Mouse (Mus musculus) lung, postnatal 0 days (tissue): ENCODE results near the gene Hist1h3d.
"Not testable (repeated sequence)": the region's sequence is repeated elsewhere in the genome, so short reads cannot be mapped to it uniquely, and the experiment has no call there.

Source experiments
- CTCF ChIP-seq: IDR thresholded peaks from 2 replicates; pipeline ENCODE4 v1.5.1; 2016; ENCODE audit warnings: antibody characterized with exemption, mild to moderate bottlenecking
- EP300 ChIP-seq: IDR thresholded peaks from 2 replicates; pipeline ENCODE4 v1.6.1; 2016; ENCODE audit warnings: antibody characterized with exemption, mild to moderate bottlenecking, control low read depth

DNA sequence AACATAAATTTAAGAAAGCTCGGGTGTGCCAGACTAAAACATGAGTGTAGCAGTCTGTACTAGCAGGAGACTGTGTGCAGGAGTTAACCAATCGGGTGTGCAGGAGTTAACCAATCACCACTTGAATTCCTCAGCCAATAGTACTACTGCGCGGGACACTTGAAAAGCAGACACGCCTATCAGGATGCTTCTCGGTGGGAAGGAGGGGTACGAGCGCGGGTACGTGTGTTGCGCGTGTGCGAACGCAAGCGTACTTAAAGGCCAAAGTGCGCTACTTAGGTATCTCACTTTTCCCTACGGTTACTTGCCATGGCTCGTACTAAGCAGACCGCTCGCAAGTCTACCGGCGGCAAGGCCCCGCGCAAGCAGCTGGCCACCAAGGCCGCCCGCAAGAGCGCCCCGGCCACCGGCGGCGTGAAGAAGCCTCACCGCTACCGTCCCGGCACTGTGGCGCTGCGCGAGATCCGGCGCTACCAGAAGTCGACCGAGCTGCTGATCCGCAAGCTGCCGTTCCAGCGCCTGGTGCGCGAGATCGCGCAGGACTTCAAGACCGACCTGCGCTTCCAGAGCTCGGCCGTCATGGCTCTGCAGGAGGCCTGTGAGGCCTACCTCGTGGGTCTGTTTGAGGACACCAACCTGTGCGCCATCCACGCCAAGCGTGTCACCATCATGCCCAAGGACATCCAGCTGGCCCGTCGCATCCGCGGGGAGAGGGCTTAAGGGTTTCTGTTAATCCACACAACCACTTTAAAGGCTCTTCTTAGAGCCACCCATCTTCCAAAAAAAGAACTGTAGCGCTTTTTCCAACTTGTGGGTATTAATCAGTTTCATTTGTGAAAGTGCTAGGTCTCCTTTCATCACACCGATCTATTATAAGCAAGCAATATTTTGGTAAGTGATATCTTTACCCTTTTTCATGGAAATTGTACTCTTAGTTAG lies 40.2 kb upstream of the Hist1h3d start, which contains the start of gene Hist1h3g:
- TF ChIP-seq CTCF, EP300: not testable (repeated sequence)
